Mouse (Mus musculus): ENCODE results near the gene Poln. TPM values are rescaled to one million over a fixed set of nuclear protein-coding genes. Genes with fewer than 3 reads are reported as not detected.
A peak's percentile ranks its signal among the peaks of the same experiment; 100 is the strongest.

Poln gene
- polyA plus RNA-seq, 1 experiment from 2014 or later = 0.52 TPM

DNA sequence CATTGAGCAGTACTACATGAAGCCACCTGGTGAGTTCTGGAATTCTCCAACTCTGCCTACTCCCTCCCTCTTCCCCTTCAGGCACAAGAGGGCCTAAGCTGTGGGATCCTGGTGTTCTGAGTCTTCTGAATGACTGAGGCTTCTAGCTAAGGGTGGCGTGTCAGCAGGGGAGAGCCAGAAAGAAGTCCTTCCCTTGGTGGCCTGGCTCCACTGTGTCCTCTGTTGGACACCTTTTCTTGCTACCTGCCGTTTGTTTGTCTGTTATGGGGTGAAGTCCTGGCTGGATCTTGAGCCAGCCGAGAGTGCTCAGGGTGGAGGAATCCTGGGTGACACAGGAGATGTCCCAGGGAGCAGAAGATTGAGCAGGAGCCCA lies 170.8 kb downstream of the Poln start:
- Histone ChIP-seq H3K4me1 (peaks cover 47% of the 10 kb centered on the region), H3K27me3 (replicated peaks) (no peaks in the 10 kb centered on the region), H3K36me3 (peaks cover 21% of the 10 kb centered on the region), H3K9me3 (replicated peaks) (no peaks in the 10 kb centered on the region), H3K4me2 (peak overlapping the region; percentile 80), H3K9ac (replicated peaks) (peak overlapping the region; percentile 90; the same call in 1 of the 2 replicates), H3K4me3 (replicated peaks) (peak overlapping the region; percentile 93), H3K27ac (replicated peaks) (no peak overlapping the region)
- ATAC-seq (ENCODE audit: low FRiP score) = no peak
- WGBS = 92% methylated on average over 3 of the region's 3 CpGs

- peak overlapping the region; percentile 80 for H3K4me2 ChIP-seq
- H3K9me3 ChIP-seq (replicated peaks) = no peaks in the 10 kb centered on the region
- H3K4me1 ChIP-seq = peaks cover 46% of the 10 kb centered on the region
- H3K4me3 ChIP-seq (replicated peaks) = peak overlapping the region; percentile 93
- H3K9ac ChIP-seq (replicated peaks) = peak overlapping the region; percentile 90
- WGBS = 67% methylated on average over 20 of the region's 20 CpGs
- H3K27me3 ChIP-seq (replicated peaks) = no peaks in the 10 kb centered on the region
- peak overlapping the region; percentile 99; the same call in 1 of the 2 replicates for H3K27ac ChIP-seq (replicated peaks)
- peaks cover 21% of the 10 kb centered on the region for H3K36me3 ChIP-seq
- ATAC-seq (ENCODE audit: low FRiP score) = no peak
These were observed 171.3 kb downstream of the Poln start for GRCm38 (mm10) chr5:33997829-33998504.

- WGBS = under 1% methylated on average over 80 of the region's 80 CpGs
These were observed 172.1 kb downstream of the Poln start for GRCm38 (mm10) chr5:33997051-33997741.

DNA sequence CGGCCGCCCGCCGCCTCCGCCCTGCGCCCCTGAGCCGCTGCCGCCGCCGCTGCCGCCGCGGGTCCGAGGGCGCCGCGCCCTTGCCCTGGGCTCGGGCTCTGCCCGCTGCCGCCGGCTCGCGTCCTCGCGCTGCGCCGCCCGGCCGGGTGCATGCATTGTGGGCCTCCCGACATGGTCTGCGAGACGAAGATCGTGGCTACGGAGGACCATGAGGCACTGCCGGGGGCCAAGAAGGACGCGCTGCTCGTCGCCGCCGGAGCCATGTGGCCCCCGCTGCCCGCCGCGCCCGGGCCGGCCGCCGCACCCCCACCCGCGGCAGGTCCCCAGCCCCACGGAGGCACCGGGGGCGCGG lies 172.6 kb downstream of the Poln start:
- peak overlapping the region; percentile 90 for H3K9ac ChIP-seq (replicated peaks)
- peaks cover 15% of the 10 kb centered on the region for H3K36me3 ChIP-seq
- H3K4me2 ChIP-seq = peak overlapping the region; percentile 80
- H3K27ac ChIP-seq (replicated peaks) = peak overlapping the region; percentile 99
- under 1% methylated on average over 53 of the region's 55 CpGs for WGBS
- H3K9me3 ChIP-seq (replicated peaks) = no peaks in the 10 kb centered on the region
- H3K4me1 ChIP-seq = peaks cover 44% of the 10 kb centered on the region
- no peak; the same call in 1 of the 2 replicates for ATAC-seq (ENCODE audit: low FRiP score)
- no peaks in the 10 kb centered on the region for H3K27me3 ChIP-seq (replicated peaks)
- peak overlapping the region; percentile 93 for H3K4me3 ChIP-seq (replicated peaks)

More at GRCm38 (mm10) chr5:33997051-33997741, 172.1 kb downstream of the Poln start:
- peak; percentile 21; the same call in 1 of the 2 replicates for ATAC-seq (ENCODE audit: low FRiP score)
- Histone ChIP-seq H3K36me3 (peaks cover 20% of the 10 kb centered on the region), H3K9ac (replicated peaks) (peak overlapping the region; percentile 90), H3K4me2 (peak overlapping the region; percentile 80), H3K4me1 (peaks cover 45% of the 10 kb centered on the region), H3K4me3 (replicated peaks) (peak overlapping the region; percentile 93), H3K27me3 (replicated peaks) (no peaks in the 10 kb centered on the region), H3K27ac (replicated peaks) (peak overlapping the region; percentile 99), H3K9me3 (replicated peaks) (no peaks in the 10 kb centered on the region)

DNA sequence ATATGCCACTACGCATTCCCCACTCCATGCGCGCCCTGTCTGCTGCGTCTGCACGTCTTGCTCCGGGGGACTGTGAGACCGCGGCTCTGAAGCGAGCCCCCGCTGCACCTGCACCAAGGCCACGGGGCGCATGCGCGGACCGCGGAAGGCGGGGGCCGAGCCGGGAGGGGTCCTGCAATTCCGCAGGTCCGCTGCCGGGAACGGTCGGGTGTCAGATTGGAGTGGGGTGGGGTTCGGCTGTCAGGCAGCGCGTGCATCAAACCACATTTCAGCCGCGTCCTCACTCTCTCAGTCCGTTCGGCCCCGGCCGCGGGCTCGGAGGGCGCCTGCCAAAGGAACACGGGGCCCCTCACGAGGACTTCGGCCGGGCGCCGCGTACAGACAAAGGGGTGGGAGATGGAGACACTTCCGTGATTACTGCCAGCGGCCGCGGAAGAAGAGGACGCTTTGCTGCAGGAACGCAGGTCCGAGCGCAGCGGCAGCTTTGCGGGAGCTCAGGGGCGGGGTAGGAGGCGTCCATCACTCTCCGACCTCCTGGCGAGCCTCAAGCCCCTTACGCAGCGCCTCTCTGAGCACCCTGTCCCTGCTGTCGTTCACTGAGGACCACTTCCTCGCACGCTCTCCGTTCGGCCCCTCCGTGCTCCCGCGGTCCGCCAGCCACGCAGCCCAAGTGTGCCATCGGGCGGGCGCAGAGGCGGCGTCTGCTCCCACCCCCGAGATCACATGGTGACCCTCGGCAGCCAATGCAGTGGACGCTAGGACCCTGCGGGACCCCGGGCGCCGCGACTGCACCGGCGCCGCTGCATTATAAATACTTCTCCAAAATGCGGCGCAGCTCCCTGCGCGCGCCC lies 173.2 kb downstream of the Poln start, which contains the start of gene Nat8l:
Nat8l (plus strand) TSS at position 142 of the 851 bp plus-strand sequence.
- H3K27ac ChIP-seq (replicated peaks) = peak within 1 kb of the TSS; percentile 99
- peak within 1 kb of the TSS; percentile 93 for H3K4me3 ChIP-seq (replicated peaks)
- no peaks in the 10 kb centered on the region for H3K9me3 ChIP-seq (replicated peaks)
- H3K9ac ChIP-seq (replicated peaks) = peak within 1 kb of the TSS; percentile 90
- H3K36me3 ChIP-seq = peaks cover 10% of the 10 kb centered on the region; the same call in 1 of the 2 replicates
- ATAC-seq (ENCODE audit: low FRiP score) = peak; percentile 93
- H3K27me3 ChIP-seq (replicated peaks) = no peaks in the 10 kb centered on the region
- peak within 1 kb of the TSS; percentile 80 for H3K4me2 ChIP-seq
- WGBS = under 1% methylated on average over 85 of the region's 90 CpGs
- peaks cover 44% of the 10 kb centered on the region for H3K4me1 ChIP-seq

GRCm38 (mm10) chr5:33994671-33995625 lies 174.3 kb downstream of the Poln start:
- Histone ChIP-seq H3K4me3 (replicated peaks) (peak overlapping the region; percentile 93), H3K9ac (replicated peaks) (peak overlapping the region; percentile 90), H3K27me3 (replicated peaks) (no peaks in the 10 kb centered on the region), H3K4me2 (peak overlapping the region; percentile 80), H3K36me3 (0 out of 2 replicates have a peak, but pooled peaks cover 2% of the 10 kb centered on the region), H3K9me3 (replicated peaks) (no peaks in the 10 kb centered on the region), H3K27ac (replicated peaks) (peak overlapping the region; percentile 99), H3K4me1 (peaks cover 40% of the 10 kb centered on the region)
- peak; percentile 2; the same call in 1 of the 2 replicates for ATAC-seq (ENCODE audit: low FRiP score)
- 31% methylated on average over 28 of the region's 28 CpGs for WGBS

DNA sequence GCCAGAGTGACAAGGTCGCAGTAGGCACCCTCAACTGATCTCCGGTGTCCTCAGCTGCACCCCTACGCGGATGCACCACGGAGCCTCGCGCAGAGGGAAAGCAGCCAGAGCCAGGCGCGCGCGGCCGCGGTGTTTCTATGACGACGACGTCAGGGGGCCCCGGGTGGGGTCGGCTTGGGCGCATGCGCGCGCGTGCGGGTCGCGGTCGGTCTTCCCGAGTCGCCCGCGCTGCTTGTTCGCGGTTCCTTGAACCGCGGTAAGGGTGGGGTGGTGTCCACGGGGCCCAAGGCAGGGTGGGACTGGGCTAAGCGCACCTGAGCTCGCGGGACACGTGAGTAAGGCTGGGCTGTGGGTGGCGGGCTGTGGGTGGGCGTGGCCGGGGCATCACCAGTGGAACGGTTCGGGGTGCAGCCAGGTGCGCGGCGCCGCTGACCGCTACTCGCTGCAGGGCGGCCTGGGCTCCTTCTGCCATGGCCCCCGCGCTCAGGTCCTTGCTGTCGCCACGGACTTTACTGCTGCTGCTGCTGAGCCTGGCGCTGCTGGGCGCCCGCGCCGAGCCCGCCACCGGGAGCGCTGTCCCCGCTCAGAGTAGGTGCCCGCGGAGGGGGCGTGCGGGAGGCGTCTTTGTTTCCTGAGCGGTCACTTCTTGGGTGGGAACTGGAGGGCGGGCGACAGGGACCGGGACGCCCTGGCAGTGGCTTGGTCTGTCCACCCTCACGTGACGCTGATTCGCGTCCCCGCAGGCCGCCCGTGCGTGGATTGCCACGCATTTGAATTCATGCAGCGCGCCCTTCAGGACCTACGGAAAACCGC lies 185.7 kb downstream of the Poln start, which contains the start of gene Gm1673:
Gm1673 (plus strand) TSS at position 125 of the 813 bp plus-strand sequence.
- peaks cover 19% of the 10 kb centered on the region for H3K36me3 ChIP-seq
- no peaks in the 10 kb centered on the region for H3K27me3 ChIP-seq (replicated peaks)
- H3K9ac ChIP-seq (replicated peaks) = peak within 1 kb of the TSS; percentile 96
- peak; percentile 90 for ATAC-seq (ENCODE audit: low FRiP score)
- under 1% methylated on average over 87 of the region's 88 CpGs for WGBS
- H3K4me2 ChIP-seq = peak within 1 kb of the TSS; percentile 75
- peaks cover 47% of the 10 kb centered on the region for H3K4me1 ChIP-seq
- no peaks in the 10 kb centered on the region for H3K9me3 ChIP-seq (replicated peaks)
- H3K4me3 ChIP-seq (replicated peaks) = peak within 1 kb of the TSS; percentile 86
- H3K27ac ChIP-seq (replicated peaks) = peak within 1 kb of the TSS; percentile 95

DNA sequence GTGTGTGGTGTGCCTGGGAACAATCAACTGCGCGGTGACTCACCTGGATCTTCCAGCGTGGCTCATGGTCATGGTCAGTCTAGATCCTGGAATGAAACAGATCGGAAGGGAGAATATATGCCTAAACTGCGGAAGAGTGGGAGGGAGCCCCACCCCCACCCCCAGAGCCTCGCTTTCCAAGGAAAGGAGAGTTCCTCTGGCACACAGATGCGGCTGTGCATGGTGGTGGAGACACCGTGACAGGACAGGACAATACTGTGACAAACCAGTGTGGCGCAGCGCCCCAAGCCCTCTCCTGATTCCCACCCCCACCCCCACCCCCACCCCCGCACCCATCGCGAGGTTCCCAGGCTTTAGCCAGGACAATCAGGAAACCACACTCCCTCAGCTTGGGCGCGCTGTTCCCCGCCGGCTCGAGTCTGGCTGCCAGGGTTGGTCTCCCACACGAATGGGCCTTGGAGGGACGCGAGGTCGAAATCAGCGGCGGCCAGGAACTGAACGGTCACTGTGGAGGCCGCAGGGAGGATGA lies 186.5 kb downstream of the Poln start:
- H3K4me1 ChIP-seq = peaks cover 47% of the 10 kb centered on the region

GRCm38 (mm10) chr5:33976267-33976666 lies 193.0 kb downstream of the Poln start:
- no peak for ATAC-seq (ENCODE audit: low FRiP score)
- peaks cover 3% of the 10 kb centered on the region; the same call in 1 of the 2 replicates for H3K36me3 ChIP-seq
- H3K4me2 ChIP-seq = no peak overlapping the region
- no peaks in the 10 kb centered on the region for H3K9me3 ChIP-seq (replicated peaks)
- H3K4me1 ChIP-seq = 0 out of 2 replicates have a peak, but pooled peaks cover 2% of the 10 kb centered on the region
- H3K27ac ChIP-seq (replicated peaks) = no peak overlapping the region
- H3K9ac ChIP-seq (replicated peaks) = no peak overlapping the region
- no peaks in the 10 kb centered on the region for H3K27me3 ChIP-seq (replicated peaks)
- H3K4me3 ChIP-seq (replicated peaks) = no peak overlapping the region
- 43% methylated on average over 3 of the region's 3 CpGs for WGBS

More for the DNA sequence above, 186.5 kb downstream of the Poln start:
- H3K36me3 ChIP-seq = peaks cover 19% of the 10 kb centered on the region
- peak overlapping the region; percentile 75 for H3K4me2 ChIP-seq
- WGBS = 4% methylated on average over 26 of the region's 26 CpGs
- H3K9ac ChIP-seq (replicated peaks) = peak overlapping the region; percentile 96
- H3K27me3 ChIP-seq (replicated peaks) = no peaks in the 10 kb centered on the region
- peak; percentile 58 for ATAC-seq (ENCODE audit: low FRiP score)
- peak overlapping the region; percentile 86 for H3K4me3 ChIP-seq (replicated peaks)
- H3K27ac ChIP-seq (replicated peaks) = peak overlapping the region; percentile 95
- H3K9me3 ChIP-seq (replicated peaks) = no peaks in the 10 kb centered on the region

Data from neural tube, embryonic 15.5 days (tissue).